Mouse (Mus musculus): ENCODE measurements around the gene 9030612E09Rik.

- TF ChIP-seq FLI1 (IDR thresholded peaks at IDR 0.05; ENCODE audit: low read length) (no peak), GATA1 (IDR thresholded peaks at IDR 0.05; ENCODE audit: borderline replicate concordance, low read length) (no peak)
Observed at GRCm38 (mm10) chr10:43180313-43180912, 5.9 kb downstream of the 9030612E09Rik start.

All from megakaryocyte, embryonic 14.5 days (primary cell).